Mouse (Mus musculus) layer of hippocampus, adult 18-20 months (tissue): ENCODE measurements around the gene Azin2. TPM values are rescaled to one million over a fixed set of nuclear protein-coding genes. Genes with fewer than 3 reads are reported as not detected.

Experiments
- DNase-seq, 2 experiments: peaks; one replicate each; pipeline ENCODE4 v3.0.0; 2022; ENCODE audit warnings: low spot score in 2 of 2
- total RNA-seq, 2 experiments: library from RNA; stranded (reverse); gene quantifications; 2 replicates each; pipeline ENCODE4 v1.2.3; 2021

Gene Azin2
- total RNA-seq, 2 experiments from 2014 or later, result 38.9 to 41.7 TPM

DNA sequence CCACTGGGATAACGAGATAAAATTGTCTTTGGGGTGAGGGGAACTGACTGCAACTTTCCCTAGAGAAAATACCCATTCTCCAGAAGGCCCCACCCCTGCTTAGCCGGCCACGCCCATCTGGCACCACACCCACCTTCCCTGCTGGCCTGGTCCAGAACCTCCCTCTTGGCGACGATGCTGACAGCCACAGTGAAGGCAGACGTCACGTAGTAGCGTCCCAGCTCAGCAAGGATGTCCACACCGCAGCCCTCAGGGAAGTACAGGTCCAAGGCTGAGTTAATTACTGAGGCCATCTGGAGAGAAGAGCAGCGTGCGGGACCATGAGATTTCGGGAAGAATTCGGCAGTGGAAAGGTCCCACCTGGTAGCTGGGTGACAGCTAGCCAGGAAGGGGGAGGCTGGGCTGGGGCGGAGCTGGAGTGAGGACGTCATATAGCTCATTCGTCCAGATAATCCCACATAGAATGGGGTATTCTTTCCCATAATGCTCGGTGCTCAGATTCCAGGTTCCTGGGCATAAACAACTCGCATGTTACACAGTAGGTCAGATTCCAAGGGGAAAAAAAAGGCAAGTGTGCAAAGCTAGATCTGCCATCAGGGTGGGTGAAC, 14.8 kb downstream of the Azin2 start:
- no peak for DNase-seq

DNA sequence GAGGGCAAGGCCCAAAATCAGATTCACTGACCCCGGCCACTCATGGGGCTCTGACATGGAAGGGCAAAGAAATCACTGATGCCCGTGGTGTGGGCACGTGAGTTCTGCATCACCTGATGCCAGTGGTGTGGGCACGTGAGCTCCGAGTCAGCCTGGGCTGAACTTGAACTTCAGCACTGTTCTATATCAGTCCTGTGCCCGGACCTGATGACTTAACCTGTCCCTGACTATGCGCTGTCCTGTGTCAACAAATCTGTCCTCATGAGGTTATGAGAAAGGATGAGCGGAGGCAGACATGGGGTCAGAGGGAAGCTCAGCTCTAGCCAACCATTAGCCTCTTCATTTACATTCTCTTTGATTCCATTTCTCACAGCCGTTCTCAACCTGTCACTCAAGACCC, 15.5 kb downstream of the Azin2 start:
- no peak for DNase-seq

DNA sequence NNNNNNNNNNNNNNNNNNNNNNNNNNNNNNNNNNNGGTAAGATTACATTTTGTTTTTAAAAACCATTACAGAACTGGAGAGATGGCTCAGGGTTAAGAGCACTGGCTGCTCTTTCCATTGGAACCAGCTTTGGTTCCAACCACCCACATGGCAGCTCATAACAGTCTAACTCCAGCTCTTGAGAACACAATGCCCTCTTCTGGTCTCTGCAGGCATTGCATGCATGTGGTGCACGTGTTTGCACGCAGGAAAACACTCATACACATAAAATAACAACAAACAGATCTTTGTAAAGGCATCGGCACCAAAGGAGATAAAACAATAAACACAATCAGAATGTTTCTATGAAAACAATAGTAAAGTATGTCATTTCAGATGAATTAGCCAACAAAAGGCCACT, 19.9 kb downstream of the Azin2 start:
- no peak for DNase-seq

DNA sequence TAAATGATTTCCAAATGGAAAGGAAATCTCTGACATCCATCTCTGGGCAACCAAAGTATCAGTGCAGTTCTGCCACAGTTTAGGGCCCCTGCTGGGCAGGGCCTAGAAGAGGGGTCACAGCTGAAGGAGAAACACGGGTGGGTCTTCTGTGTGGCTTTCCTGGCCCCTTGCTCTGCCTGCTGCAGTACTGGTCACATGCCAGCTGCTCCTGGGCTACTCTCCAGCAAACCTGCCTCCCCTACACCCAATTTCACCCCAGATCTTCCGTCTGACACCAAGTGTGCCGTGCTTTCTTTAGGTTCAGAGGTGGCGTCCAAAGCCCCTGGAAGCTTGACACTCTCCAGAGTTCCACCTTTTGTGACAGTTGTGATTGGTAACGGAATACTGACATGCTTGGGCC, 26.6 kb downstream of the Azin2 start:
- DNase-seq, result no peak

DNA sequence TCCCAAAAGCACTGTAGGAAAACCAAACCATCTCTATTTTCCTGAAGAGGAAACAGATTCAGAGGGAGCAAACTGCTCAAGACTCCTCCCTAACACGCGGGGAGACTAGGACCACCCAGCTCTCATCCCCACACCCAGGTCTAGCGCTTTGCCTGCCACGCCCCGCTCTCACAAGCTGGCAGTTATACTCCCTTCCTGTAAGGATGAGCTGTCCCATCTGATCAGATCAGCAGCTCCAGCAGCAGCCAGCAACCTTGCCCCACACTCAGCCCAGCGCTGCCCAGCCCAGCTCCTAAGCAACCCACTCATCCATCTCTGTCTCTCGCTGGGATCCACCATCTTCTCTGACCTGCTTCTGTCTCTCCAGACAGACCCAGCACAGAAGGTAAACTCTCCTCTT, 29.5 kb downstream of the Azin2 start:
- no peak for DNase-seq

DNA sequence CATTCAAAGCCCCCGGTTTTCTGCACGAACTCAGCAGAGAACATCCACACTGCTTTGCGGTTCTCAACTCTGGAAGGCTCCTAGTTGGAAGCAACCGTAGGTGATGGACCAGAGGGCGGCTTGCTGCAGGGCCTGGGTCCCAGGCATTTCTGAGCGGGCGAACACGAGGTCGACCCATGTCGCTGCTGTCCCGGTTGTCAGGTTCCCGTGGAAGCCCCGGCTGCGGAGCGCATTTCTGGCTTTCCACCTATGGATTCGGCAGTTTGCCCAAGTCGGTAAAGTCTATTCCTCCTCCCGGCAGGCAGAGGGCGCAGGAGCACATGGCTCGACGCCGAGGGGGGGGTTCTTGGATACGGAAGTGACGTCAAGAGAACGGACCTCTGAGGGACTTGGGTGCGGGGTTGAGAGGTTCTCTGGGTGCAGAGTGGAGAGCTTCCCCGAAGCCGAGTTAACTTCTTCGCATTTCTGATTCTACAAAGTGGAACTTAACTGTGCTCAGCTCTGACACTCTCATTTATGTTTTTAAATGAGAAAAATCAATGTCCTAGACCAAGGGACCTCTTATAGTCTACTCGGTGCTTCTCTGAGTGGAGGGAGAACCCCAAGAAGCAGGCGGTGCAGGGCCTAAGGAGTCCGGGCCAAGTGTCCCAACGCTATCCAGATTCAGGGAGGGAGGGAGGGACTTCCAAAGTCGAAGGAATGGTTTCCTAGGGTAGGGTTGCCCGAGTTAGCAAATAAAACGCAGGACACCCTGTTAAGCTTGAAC, 37.2 kb downstream of the Azin2 start:
- peak; percentile 80 to 91 for DNase-seq

DNA sequence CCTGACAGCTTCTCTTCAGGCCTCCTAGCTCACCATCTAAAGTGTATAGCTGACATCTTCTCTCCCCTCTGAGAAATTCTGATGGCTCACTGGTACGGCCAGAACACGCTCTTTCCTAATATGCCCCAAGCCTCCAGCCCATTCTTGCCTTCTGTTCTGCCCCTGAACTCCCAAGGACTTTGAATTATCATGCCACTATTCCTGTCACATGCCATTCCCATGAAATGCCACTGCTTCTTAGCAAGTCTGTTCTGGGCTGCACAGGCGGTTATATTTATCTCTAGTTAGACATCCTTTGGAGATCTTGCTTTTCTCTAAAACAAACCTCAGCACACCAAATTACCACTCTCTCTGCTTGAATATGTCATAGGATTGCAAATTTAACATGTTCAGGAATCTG, 38.6 kb downstream of the Azin2 start:
- DNase-seq, result no peak

DNA sequence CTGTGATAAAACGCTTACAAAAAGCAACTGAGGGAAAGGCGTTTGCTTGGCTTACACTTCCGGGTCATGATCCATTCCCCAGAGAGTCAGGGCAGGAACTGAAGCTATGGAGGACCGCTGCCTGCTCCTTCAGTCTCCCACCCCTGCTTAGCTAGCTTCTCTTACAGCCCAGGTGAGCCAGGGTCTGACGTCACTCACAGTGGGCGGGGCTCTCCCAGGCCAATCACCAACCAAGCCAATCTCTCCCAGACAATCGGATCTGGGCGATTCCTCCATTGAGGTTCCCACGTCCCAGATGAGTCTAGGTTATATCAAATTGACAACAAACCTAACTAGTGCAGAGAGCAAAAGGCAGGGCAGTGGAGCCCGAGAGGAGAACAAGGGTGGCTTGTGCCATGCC, 43.1 kb downstream of the Azin2 start:
- no peak for DNase-seq

DNA sequence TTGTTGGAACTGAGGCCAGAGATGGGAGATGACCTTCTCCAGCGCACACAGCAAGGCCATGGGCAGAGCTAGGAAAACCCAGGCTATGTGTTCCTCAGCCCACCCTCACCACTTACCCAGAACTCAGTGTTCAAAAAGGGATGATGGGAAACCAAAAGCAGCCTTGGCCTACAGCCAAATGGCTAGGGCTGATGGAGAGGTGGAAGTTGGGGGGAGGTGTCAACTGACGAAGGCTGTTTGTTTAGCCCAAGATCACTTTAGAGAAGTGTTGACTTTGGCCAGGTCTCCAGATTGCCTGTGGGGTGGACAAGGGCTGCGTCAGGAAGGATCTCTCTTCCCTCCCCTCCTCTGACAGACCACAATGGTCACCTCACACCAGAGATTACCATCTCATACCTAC, 44.1 kb downstream of the Azin2 start:
- DNase-seq, result no peak

DNA sequence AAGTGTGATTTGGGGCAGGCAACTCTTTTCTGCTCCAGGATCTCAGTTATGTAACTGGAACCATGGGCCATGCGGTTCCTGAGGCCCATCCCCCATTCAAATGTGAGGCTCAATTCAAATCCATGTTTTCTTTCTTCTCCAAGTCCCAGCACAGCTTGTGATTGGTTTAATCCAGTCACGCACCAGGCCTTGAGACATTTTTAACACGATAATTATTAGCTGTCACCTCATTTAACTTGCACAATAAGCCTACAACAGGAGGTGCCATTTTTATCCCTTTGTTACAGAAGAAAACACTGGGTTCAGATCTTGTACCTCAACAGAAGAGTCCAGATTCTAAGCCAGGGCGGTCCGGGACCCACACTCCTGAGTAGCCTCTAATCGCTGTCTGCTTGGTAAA, 44.5 kb downstream of the Azin2 start:
- DNase-seq, result no peak

DNA sequence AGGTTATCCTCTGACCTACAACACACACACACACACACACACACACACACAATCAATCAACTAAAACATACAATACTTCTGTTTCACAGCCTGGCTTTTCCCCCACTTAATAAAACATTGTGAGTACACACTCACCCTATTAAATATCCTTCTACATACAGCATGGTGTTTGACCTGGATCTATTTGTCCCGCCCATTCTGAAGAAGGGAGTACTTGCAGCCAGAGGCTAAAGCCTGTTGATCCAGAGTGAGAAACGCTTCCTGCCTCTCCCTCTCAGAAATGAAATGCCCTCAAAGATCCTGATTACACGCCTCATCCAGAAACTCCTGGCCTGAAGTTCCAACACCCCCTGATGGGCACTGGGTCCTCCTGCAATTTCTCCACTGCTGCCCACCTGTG, 45.1 kb downstream of the Azin2 start:
- DNase-seq, result no peak

DNA sequence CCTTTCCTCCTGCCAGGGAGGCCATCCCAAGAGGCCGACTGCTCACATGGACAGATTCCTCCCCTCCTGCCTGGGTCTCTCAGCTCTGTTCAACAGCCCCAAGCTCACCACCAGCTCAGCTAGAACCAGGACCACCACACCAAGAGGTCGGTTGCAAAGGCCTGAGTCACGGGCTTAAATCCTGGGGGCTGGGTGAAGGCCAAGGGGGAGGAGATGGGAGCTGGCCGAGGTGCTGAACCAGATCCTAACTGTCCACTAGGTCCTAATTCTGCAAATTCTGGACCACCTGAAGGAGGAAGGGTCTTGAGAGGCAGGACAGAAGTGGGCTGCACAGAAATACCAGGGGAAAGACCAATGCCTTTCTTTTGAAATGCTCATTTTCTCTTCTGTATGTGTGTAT, 48.4 kb downstream of the Azin2 start:
- no peak for DNase-seq

DNA sequence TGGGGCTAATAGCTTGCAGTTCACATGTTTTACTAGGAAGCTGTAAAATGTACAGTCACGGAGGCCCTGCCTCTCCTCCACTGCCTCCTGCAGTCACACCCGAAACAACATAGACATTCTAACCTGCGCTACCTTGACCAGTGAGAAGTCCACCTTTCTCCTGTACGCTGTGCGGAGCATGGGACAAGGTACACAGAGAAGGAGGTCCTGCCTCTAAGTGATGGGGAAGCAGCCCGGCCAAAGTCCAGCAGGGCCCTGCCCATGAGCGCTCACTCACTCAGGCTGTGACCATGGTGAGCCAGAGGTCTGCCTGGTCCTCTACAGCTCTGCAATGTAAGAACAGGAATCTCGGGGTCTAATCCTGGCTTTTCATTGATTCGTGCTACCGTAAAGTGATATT, 50.2 kb downstream of the Azin2 start:
- no peak for DNase-seq

DNA sequence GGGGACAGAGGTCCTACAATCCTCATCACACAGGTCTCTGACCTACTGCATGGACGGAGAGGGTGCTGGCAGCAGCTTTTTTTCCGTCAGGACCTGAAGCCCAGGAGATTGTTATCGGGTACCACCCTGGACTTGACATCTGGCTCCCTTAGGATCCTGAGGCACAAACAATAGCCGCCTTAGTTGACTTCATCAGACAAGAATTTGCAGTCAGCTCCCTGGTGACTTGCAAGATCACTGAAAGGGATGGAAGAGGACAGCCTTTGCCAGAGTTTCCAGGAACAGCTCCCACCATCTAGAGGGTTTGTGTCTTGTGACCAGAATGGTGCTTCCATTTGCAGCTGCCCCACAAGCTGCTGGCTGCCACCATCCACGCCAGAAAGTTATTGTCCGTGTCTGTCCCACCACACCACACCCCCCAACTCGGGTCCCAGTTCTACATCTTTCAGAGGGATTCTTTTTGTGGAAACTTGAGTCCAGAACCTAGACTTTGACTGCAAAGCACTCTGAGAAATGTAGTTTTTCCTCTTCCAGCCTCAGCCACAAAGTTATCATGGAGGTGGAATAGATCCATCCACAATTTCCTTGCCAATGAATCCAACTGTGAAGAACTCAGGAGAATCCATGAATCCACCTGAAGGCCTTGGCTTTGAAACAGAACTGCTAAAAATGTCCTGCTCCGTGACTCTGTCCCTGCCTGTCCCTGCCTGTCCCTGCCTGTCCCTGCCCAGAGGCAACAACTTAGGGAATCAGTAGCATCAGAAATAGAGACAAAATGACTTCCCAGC, 51.8 kb downstream of the Azin2 start:
- DNase-seq, result no peak

DNA sequence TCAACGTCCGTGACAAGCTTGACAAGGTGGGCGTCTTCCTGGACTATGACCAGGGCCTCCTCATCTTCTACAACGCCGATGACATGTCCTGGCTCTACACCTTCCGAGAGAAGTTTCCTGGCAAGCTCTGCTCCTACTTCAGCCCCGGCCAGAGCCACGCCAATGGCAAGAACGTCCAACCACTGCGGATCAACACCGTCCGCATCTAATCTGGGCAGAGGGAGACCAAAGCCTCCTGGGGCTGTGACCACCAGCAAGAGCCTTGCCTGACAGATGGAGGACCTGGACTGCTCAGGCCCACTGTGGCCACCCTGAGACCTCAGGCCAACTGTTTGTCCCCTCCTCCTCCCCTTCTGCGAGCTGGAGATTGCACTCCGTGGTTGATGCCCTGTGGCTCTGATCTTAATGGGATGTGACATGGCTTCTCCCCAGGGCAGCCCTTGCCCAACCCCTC, 52.8 kb downstream of the Azin2 start:
- DNase-seq, result no peak

DNA sequence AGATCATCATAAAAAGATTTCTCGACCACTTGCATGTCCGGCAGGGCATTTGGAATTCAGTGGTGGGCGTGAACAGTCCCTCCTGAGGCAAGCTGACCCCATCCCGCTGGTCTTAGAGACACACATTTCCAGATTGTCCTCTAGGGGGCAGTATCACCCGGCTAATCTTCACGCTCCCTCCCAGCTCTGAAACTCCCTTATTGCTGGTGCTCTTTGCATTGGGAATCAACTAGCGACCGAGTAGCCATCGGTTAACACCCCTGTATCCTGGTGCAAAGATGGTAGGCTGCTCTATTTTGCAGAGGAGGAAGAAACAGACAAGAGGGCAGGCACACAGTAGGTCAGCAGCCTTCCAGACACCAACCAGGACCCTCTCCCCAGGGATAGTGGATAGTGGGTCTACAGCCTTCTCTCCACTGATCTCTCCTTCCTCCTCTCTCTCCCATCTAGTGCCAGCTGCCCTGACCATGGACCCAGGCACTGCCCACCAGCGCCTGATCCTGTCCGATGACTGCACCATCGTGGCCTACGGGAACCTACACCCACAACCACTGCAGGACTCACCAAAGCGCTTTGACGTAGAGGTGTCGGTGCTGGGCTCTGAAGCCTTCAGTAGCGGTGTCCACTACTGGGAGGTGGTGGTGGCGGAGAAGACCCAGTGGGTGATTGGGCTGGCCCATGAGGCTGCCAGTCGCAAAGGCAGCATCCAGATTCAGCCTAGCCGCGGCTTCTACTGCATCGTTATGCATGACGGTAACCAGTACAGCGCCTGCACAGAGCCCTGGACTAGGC, 53.5 kb downstream of the Azin2 start:
- DNase-seq, result peak; percentile 44 to 60

DNA sequence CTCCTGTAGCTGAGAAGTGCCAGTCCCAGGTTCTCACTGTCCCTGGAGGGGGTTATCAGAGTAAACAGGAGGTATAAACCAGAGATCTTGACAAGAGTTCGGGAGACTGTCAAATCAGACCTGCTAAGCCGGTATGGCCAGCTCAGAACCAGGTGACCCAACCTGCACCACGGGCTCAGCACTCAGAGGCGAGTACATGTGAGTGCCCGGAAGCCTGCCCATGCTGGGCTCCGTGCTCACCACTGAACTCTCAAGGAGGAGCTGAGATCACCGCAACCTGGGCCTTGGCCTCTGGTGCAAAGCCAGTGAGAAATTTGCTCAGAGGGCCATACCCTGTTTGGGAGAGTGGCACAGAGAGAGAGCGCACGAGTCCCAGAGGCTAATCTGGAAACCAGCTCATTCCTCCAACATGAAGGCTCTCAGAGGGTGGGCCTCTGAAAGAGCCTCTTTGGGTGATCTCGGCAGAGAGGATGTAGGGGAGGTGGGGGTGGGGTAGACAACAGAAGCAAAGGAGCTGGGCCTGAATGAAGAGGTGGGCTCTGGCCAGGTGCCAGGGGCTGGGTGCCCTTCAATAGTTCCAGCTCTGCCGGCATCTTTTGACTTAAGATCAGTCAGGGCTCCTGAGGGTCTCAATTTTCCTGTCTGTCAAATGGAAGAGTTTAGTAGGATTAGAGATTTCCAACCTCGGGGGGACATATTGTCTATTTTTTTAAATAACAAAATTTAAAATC, 54.8 kb downstream of the Azin2 start:
- no peak for DNase-seq

DNA sequence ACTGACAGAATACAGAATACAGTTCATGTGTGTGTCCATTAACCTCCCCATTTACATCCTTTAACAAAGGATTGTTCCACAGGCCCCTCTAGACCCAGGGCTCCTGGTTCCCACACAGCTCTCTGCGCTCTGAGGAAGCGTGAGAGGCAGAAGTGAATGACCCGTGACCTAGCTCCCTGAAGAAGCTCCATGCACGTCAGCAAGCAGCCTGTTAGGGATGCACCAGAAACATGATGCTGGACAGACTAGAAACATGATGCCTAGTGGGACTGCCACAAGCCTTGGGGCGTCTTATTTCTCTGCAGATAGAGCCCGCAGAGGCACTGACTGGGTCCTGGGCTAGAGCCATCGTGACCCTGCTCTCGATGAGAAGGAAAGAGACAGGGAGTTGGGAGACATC, 55.5 kb downstream of the Azin2 start:
- DNase-seq, result no peak

DNA sequence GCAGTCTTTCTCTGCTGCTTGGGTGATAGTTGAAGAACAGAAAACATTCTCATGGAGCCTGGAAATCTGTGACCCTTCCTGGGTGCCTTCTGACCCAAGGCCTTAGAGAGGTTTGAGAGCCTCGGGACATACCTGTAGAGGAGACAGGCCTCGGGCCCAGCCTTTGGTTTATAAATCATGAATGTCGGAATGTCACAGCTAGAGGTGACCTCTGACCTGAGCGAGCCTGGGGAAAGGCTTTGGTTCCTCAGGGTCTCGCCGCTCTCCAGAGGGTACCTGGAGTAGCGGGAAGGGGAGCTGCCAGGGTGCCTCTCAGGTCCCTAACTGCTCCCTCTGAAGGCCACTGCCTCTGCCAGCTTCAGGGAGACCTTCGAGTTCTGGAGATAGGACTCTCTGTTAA, 57.0 kb downstream of the Azin2 start:
- no peak for DNase-seq

DNA sequence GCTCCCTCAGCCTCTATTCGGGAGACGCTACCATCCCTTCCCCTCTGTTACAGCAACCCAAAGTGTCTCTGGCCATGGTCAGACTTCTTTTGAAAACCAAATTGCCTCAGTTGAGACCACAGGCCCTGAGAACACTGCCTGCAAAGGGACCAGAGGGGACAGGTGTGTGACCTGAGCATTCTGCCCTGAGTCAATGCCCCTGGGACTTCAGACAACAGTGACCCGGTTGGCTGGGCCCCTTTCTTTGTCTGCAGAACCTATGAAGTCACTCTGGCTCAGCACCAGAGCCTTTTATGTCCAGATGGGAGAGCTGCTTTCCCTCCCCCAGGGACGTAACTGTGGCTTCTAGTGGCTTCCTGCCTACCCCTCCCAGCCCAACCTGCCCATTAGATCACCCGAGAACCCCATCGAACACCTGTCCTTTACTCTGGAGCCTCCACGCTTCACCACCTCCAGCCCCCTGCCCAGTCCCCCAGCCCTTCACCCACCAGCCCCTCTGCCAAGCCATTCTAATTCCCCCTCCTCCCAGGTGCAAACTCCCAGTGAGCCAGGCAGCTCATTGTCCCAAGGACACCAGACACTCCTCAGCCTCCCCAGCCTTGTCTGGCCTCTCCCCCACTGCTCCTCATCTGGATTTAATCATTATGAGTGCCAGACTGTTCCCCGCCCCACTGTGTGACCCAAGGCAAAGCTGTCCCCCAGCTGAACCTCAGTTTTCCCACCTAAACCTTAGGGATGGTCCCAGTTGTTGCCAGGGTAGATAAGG, 58.0 kb downstream of the Azin2 start:
- no peak for DNase-seq
